Mouse (Mus musculus): ENCODE measurements at regions not wholly inside any gene's neighbourhood (a gene's known extent, or its start where the extent isn't known, plus 50 kb on each side); places are given as distances from the start of the nearest gene placed in this dataset.

GRCm38 (mm10) chr7:51300238-51300637 is 210.6 kb upstream of the Ano5 start:
- peak; percentile 31 for DNase-seq

DNA sequence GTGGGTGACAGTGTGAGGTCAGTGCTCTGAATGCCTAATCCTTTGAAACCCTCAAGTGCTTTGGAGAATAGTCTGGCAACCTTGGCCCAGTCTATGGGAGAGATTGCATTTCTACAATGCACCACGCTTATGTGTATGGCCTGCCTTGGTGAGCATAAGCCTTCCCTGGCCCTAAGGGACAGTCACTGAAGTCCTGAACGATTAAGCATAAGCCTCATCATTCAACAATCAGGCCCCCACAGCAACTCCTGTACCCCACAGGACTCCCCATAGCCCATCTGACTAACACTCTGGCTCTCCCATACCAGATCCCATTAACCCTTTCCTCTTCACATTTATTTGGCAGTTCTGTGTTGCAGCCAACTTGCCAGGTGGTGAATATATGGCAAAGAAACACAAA is 203.1 kb upstream of the Ano5 start:
- DNase-seq, result no peak

DNA sequence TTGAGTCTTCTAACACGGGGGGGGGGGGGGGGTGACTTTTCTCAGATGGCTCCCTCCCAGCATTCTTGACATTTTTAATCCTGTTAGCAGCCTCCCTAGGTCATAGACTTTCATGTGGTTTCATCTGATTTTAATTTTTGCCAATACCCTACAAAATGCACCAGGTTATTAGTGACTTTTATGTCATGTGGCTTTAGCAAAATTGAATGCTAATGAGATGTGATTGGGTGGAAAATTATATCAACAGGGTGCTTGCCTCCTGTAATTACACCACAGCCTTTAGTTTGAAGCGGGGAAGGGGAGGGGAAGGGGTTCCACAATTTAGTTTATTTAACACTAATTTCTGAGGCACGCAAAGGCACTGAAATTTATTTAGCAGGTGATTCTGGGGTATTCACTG is 200.6 kb upstream of the Ano5 start:
- DNase-seq, result no peak

DNA sequence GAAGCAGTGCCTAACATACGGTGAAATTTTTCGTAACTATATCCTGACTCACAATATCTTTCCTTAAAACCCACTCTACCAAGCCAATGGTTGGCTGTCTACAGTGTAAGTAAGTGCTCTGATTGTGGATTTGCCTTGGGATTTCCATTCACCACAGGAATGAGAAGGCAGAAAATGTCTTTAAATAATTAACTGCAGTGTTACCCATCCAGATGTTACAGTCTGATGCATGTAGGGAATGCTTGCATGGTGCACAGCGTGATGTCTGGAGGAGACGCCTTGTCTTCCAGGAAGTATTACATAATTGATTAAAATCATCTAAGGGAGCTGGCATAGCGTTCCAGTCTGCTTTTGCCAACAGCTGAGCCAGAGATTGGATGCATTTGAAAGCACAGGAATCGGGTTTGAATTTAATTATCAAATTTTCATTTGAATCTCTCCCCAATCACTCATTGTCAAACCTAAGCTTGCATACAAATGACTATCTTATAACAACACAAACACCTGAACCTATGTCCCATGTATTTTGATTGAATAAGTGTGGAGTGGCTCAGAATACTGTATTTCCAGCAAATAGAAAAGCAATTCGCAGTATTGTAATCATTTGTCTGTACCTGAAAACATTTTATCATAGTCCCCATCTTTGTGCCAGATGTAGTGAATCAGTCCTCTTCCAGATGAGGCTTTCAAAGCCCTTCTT is 170.8 kb upstream of the Ano5 start:
- DNase-seq, result no peak

DNA sequence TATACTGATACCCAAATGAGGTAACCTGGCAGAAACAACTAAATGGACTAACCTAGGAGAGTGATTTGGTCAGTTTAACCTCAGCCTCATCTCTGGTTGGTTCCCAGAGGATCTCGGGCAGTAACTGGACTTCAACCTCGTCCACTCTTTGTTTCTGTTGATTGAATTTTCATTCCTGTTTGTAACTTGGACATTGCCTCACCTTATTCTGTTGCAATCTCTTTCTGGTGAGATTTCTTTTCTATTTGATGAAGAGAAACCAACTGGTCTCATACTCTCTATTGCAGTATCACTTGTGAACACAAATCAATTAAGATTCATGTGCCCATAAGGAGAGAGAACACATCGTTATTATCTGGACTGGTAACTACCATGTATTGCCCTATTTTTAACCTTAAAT is 163.3 kb upstream of the Ano5 start:
- DNase-seq, result no peak

- DNase-seq, result no peak
Observed at GRCm38 (mm10) chr7:51360134-51360533, 150.7 kb upstream of the Ano5 start.

DNA sequence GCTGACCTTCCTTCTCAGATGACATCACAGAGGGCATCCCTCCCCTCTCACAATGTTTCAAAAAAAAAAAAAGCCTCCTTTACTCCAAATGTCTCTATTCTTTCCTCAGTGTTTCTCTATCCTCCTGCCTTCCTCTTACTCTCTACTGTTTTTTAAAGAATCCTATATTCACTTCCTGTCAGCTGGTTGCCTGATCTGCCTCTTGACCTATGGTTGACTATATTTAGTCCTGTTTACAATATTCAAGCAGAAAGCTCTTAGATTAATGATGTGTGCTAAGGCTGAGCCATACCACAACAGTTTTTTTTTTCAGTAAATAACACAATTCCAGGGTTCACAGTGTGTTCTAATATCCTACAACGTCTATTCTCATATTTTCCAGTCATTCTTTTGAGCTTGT is 133.2 kb upstream of the Ano5 start:
- no peak for DNase-seq
